Mouse (Mus musculus) mouse trophoblast stem cell (cell line): Measurements from ENCODE around the gene Ercc4.
"Not testable (repeated sequence)": the region's sequence is repeated elsewhere in the genome, so short reads cannot be mapped to it uniquely, and the experiment has no call there.

ENCODE experiments used
- in situ Hi-C, 2 experiments: fragments of 300-500 bp; cut with MseI, MboI; formaldehyde crosslinking; loops; 2 replicates in 1 of 2; 3 replicates in 1 of 2; pipeline ENCODE4 v1.15.1; 2025

Ercc4 gene

GRCm38 (mm10) chr16:13109156-13109989, at the start of gene Ercc4:
Ercc4 (plus strand) TSS chr16:13109684.
- in situ Hi-C loops: no loop called here

- in situ Hi-C loops: no loop called here
These were observed 48.4 kb upstream of the Ercc4 start for GRCm38 (mm10) chr16:13061113-13061512.

GRCm38 (mm10) chr16:13074176-13074575, 35.3 kb upstream of the Ercc4 start:
- in situ Hi-C loops: no loop called here

DNA sequence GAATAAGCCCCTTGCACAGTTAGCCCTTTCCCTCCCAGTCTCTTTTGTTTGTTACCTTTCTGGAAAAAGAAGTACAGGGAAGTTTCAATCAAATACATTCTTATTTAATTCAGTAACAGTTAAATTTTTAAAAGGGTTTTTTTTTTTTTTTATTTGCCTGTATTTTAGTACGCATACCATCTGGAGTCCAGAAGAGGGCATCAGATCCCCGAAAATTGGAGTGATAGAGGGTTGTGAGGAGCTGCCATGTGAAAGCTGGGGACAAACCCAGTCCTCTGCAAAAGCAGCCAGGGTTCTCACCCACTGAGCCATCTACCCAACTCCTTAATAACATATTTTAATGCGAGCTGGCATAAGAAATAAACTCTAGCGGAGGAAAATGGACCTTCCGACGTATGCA, 29.3 kb upstream of the Ercc4 start:
- in situ Hi-C loops: no loop called here

- in situ Hi-C loops: no loop called here
These were observed 26.2 kb upstream of the Ercc4 start for GRCm38 (mm10) chr16:13083155-13083798.

GRCm38 (mm10) chr16:13108356-13108755, 1.1 kb upstream of the Ercc4 start:
- in situ Hi-C loops: no loop called here

DNA sequence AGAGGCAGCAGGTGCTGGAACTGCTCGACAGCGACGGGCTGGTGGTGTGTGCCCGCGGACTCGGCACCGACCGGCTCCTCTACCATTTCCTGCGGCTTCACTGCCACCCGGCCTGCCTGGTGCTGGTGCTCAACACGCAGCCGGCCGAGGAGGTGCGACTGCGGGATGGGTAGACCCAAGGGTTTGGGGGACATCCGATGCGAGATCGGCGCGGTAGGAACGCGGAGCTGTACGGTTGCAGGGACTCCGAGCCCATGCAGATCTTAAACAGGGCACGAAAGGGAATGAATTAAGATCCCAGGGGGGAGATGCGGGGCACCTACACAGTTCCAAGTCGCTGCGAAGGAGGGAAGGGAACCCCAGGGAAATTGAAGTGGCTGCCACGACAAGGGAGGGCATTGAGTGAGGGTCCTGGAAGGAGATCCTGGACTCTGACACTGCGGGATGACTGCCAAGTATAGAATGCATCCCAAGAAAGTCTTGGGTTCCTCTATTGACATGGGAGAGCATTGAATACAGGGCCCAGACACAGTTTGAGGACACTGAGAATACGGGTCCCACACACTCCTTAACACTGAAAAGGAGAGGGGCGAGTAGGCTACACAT, 609 bp downstream of the Ercc4 start:
- in situ Hi-C loops: no loop called here

- in situ Hi-C loops: no loop called here
These were observed 5.3 kb downstream of the Ercc4 start for GRCm38 (mm10) chr16:13114821-13115220.

GRCm38 (mm10) chr16:13115466-13115865, 6.0 kb downstream of the Ercc4 start:
- in situ Hi-C loops: not testable (repeated sequence)

DNA sequence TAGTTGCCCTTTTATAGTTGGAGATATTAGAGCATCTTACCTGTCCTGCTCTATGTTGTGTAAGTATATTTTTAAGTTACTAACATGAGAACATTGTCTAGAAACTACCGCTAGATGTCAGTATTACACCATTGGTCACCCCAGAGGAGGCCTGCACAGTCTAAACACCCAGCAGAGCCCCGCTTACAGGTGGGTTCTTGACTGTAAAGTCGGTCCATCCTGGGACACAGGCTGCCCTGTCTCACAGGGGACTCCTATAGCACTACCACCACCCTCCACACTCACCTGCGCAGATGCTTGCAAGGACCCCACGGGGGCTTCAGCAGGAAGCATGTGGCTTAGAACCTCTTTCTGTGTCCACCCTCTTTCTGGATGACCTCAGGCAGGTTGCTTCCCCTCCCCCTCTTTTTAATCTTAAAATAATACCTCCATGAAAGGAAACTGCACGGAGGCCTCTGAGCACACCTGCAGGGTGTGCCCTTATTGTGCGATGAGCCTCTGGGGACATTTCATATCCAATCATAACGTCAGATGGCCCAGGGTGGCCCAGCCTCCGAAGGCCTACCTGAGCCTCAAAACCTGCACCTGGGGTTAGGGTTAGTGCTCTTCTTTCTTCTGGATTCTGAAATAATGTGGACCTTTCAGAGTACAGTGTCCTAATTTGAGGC, 7.9 kb downstream of the Ercc4 start:
- in situ Hi-C loops: no loop called here

GRCm38 (mm10) chr16:13117967-13118430, 8.5 kb downstream of the Ercc4 start:
- in situ Hi-C loops: no loop called here

DNA sequence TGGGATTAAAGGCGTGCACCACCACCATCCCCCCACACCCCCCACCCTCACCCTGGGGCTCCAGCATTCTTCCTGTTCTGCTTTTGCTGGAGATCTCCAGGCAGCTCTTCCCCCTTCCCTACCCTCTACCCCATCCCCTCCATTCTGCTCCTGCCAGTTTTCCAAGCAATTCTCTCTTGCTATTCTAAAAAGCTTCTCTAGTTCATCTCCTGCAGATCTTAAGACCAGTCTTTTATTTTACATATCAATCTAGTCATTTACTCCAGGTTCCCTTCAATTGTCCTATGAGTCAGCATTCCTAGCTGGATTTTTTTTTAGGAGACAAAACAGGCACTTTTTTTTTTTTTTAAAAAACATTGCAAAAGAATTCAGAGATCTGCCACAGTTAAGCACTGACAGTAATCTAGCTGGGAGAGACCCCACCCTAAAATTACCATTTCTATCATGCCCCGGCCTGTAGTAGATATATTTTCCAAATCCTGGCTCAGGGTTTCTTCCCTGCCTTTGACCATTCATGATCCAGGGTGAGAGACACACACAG, 9.3 kb downstream of the Ercc4 start:
- in situ Hi-C loops: no loop called here

DNA sequence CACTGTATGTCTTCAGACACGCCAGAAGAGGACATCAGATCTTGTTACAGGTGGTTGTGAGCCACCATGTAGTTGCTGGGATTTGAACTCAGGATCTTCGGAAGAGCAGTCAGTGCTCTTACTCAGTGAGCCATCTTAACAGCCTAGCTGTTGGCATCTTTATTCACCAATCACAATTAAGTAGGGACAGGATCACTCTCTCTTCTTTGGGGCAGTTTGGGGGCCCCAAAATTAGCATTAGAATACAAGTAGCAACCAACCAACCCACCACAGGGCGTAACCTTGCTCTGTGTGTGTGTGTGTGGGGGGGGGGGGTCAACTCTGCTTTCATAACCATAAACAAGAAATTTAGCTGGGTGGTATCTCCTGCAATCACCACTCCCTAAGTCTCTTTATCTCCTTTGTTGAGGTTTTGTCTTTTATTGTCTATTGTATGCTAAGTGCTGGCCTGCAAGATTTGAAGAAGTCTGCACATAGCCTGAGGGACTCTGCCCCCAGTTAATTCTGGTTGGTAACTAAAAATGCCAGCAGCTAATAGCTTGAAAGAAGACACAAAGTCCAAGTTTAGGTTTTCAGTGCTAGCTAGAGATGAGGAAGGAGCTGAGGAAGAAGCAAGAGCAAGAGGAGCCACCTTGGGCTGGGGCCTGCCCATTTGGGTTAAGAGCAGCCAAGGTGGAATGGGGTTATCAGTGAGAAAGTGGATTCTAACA, 10.3 kb downstream of the Ercc4 start:
- in situ Hi-C loops: loop anchor here in 1 of 2 experiments (10.0 kb wide), 1 partner anchor 285 kb away; no protein-coding TSS in a partner anchor

GRCm38 (mm10) chr16:13125357-13125756, 15.9 kb downstream of the Ercc4 start:
- in situ Hi-C loops: loop anchor here in 1 of 2 experiments (10.0 kb wide), 1 partner anchor 279 kb away; no protein-coding TSS in a partner anchor

DNA sequence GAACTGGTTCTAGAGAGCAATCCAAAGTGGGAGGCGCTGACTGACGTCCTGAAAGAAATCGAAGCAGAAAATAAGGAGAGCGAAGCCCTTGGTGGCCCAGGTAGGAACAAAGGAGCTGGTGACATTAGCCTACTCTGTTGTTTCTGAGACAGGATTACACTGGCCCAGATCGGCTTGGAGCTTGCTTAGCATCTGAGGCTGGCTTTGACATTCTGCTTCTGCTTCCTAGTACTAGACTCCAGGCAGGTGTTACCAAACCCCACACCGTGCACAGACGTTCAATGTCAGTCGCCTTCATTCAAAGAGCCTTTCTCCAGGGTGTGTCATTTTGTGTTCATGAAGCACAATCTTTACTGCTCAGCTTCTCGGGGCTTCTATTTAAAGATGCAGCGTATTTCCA, 18.1 kb downstream of the Ercc4 start:
- in situ Hi-C loops: loop anchor here in 1 of 2 experiments (10.0 kb wide), 1 partner anchor 277 kb away; no protein-coding TSS in a partner anchor

DNA sequence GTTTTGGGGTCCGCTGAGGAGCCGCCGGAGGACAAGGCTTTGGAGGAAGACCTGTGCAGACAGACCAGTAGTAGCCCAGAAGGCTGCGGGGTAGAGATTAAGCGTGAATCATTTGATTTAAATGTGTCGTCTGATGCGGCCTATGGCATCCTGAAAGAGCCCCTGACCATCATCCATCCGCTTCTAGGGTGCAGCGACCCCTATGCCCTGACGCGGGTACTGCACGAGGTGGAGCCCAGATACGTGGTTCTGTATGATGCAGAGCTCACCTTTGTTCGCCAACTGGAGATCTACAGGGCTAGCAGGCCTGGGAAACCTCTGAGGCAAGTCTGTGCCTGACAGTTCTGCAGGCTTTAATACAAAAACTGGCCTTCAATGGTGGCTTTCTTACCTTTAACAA, 20.9 kb downstream of the Ercc4 start:
- in situ Hi-C loops: no loop called here

DNA sequence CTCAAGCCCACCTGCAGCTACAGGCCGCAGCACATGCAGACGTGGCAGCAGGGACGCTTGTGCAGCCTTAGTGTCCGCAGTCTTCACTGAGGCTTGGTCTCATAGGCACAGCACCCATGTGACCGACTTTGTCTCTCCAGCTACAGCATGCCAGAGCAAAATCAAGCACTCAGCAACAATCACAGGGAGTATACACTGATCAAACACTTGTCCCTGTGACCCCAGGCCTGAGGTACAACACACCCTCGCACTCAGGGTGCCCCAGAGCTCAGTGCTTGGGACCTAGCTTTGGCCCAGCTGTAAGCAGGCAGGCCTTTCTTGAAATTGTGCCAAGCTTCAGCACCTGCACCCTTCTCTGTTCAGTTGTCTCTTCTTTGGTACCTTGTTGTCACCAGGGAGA, 31.7 kb downstream of the Ercc4 start:
- in situ Hi-C loops: no loop called here

DNA sequence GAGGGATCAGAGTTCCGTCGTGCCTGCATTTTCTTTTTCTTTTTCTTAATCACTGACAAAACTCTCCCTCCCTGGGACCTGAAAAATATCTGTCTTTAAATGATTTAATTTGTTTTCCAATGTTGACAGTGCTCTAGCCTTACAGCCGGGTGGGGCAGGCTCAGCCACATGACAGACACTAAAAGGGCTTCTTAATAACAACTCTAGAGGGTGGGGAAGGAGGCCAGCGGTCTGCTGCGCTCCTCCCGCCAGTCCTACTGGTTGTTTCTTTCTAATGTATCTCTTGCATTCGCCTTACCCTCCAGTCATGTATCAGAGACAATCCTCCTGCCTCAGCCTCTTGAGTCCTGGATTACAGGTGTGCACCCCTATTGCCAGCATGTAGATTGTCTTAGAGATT, 34.4 kb downstream of the Ercc4 start:
- in situ Hi-C loops: no loop called here

GRCm38 (mm10) chr16:13144682-13145410, 35.4 kb downstream of the Ercc4 start:
- in situ Hi-C loops: no loop called here

- in situ Hi-C loops: no loop called here
These were observed 36.7 kb downstream of the Ercc4 start for GRCm38 (mm10) chr16:13146231-13146630.
